Mouse (Mus musculus) heart, postnatal 0 days (tissue): ENCODE results near the gene Pcsk5.

Experiments
- CTCF ChIP-seq: IDR thresholded peaks from 2 replicates; pipeline ENCODE4 v1.5.1; 2016; ENCODE audit warnings: antibody characterized with exemption, control low read depth, low read depth
- EP300 ChIP-seq: IDR thresholded peaks from 2 replicates; pipeline ENCODE4 v1.6.1; 2016; ENCODE audit warnings: antibody characterized with exemption, low read depth

DNA sequence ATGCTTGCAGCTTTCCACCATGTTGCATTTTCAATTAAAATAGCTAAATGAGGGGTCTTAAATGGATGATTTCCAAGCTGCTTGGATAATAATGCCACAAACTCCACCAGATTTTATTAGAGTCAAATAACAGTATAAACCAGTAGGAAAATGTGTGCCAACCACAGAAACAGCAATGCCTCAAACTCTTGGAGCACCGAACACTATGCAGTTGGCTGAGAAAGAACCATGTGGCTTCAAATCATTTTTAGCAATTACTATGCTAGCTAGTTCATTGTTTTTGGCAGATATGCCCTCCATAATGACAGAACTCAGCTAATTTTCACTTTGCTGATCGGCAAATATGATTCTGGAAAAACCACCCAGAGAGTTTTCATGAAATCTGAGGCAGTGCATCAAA, 92.1 kb downstream of the Pcsk5 start:
- no peak for TF ChIP-seq CTCF
- no peak for TF ChIP-seq EP300
